Comparison of ENCODE assay signal across 14 mouse cellular contexts in the genomic region with DNA sequence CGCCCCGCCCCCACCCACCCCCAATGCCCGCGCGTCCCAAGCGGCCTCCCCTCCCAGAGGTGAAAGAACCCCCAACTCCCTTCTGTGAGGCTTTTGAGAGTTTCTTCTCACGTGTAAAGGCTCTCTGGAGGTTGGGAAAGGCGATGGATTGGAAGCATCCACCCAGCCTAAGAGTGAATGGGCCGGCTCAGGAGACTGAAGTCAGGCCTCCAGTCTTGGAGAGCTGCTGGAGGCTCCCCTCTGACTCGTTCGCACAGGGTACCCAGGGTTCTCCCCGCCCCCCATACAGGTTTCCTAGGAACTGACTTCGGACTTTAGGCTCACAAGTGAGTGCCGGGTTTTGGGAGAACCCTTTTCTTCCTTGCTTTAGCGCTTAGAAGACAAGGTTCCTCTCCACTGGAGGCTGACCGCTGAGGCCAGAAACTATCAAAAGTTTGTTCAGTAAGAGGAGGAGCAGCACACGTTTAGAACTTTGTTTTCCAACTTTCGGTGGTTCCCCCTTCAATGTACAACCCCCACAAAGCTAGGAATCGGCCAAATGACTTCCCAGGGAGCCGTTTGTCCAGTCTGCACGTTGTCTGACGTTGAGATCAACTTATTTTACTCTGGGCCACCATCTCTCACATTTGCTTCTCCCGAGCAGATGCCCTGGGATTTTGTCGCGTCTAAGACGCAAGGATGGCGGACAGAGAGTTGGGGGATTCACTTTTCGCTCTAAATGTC. TPM values are rescaled to one million over a fixed set of nuclear protein-coding genes. Genes with fewer than 3 reads are reported as not detected.
DNase-seq lines count a peak whose midpoint lies in the region; ATAC-seq and TF ChIP-seq lines count a peak whose summit lies in the region.
"Had no signal": no experiment of that assay in that cellular context is flagged by ENCODE, and none has a peak within 500 bp of the region (broad histone marks: within the 10 kb centered on the region; RNA-seq: fewer than 3 reads in every experiment).

No protein-coding gene starts in this region.

- peaks cover 26% of the 10 kb centered on the region for H3K4me1 ChIP-seq in kidney, embryonic 15.5 days
- no peaks in the 10 kb centered on the region for H3K4me1 ChIP-seq in kidney, embryonic 14.5 days (ENCODE audit: control insufficient read depth, insufficient read depth, low read length)
- peaks cover 16% of the 10 kb centered on the region for H3K4me1 ChIP-seq in forebrain, embryonic 11.5 days (replicated peaks; ENCODE audit: control insufficient read depth, insufficient read depth, low read length)
- H3K4me1 ChIP-seq in limb, embryonic 12.5 days (replicated peaks) = 0 out of 2 replicates have a peak, but pooled peaks cover 15% of the 10 kb centered on the region
- H3K4me1 ChIP-seq in olfactory bulb, adult 2 months (ENCODE audit: control insufficient read depth, insufficient read depth, low read length) = peaks cover 10% of the 10 kb centered on the region

- H3K36me3 ChIP-seq in kidney, embryonic 15.5 days = no peaks in the 10 kb centered on the region
- no peaks in the 10 kb centered on the region for H3K36me3 ChIP-seq in kidney, embryonic 14.5 days (ENCODE audit: control insufficient read depth, insufficient read depth, low read length)
- no peaks in the 10 kb centered on the region for H3K36me3 ChIP-seq in forebrain, embryonic 11.5 days (ENCODE audit: control insufficient read depth, insufficient read depth, low read length)
- H3K36me3 ChIP-seq in limb, embryonic 12.5 days = no peaks in the 10 kb centered on the region

- no peak for TF ChIP-seq CTCF in olfactory bulb, adult 2 months (IDR thresholded peaks at IDR 0.05; ENCODE audit: insufficient read depth, low read depth, low read length)

- peak; percentile 68 for DNase-seq in forebrain, embryonic 11.5 days (ENCODE audit: low spot score)
- no peak for DNase-seq in urinary bladder, adult 2 months (ENCODE audit: low spot score)
- no peak for DNase-seq in left cerebral cortex, adult 18-20 months (ENCODE audit: low spot score in 2 of 2)
- no peak for DNase-seq in MN1 (ENCODE audit: low spot score)
- DNase-seq: cerebellum, adult 9-10 months; lung, embryonic 14.5 days had no signal

- ATAC-seq in kidney, embryonic 15.5 days (replicated peaks; ENCODE audit: low FRiP score) = 0 out of 2 replicates have a peak, but pooled peaks have one; percentile 10
- ATAC-seq in kidney, embryonic 14.5 days (ENCODE audit: low FRiP score, low TSS enrichment) = no peak
- ATAC-seq in forebrain, embryonic 11.5 days (replicated peaks; ENCODE audit: low FRiP score) = peak; percentile 42
- peak; percentile 55; the same call in 1 of the 2 replicates for ATAC-seq in limb, embryonic 12.5 days (ENCODE audit: insufficient number of reproducible peaks, insufficient read depth, low FRiP score, low TSS enrichment, low read depth)
- ATAC-seq: activated CD4-positive, CD25-positive, alpha-beta regulatory T cell, adult 4 months had no signal

- H3K27me3 ChIP-seq in kidney, embryonic 15.5 days = peaks cover 95% of the 10 kb centered on the region
- peaks cover 86% of the 10 kb centered on the region for H3K27me3 ChIP-seq in kidney, embryonic 14.5 days (ENCODE audit: control insufficient read depth, insufficient read depth, low read length)
- H3K27me3 ChIP-seq in forebrain, embryonic 11.5 days (ENCODE audit: control insufficient read depth, insufficient read depth, low read length) = peaks cover 16% of the 10 kb centered on the region
- peaks cover 79% of the 10 kb centered on the region for H3K27me3 ChIP-seq in limb, embryonic 12.5 days

- no peaks in the 10 kb centered on the region for H3K9me3 ChIP-seq in kidney, embryonic 15.5 days (replicated peaks)
- H3K9me3 ChIP-seq in kidney, embryonic 14.5 days (ENCODE audit: control insufficient read depth, low read length) = no peaks in the 10 kb centered on the region
- H3K9me3 ChIP-seq in forebrain, embryonic 11.5 days (ENCODE audit: control insufficient read depth, low read length) = no peaks in the 10 kb centered on the region
- no peaks in the 10 kb centered on the region for H3K9me3 ChIP-seq in limb, embryonic 12.5 days

- no peak overlapping the region for H3K4me2 ChIP-seq in kidney, embryonic 15.5 days
- H3K4me2 ChIP-seq in kidney, embryonic 14.5 days (replicated peaks; ENCODE audit: low read depth, low read length) = no peak overlapping the region
- H3K4me2 ChIP-seq in forebrain, embryonic 11.5 days (ENCODE audit: low read depth, low read length, severe bottlenecking) = peak overlapping the region; percentile 71
- H3K4me2 ChIP-seq in limb, embryonic 12.5 days = peak overlapping the region; percentile 32
- H3K4me2 ChIP-seq: lung, embryonic 14.5 days had no signal

- no peak overlapping the region for H3K4me3 ChIP-seq in kidney, embryonic 15.5 days (replicated peaks)
- H3K4me3 ChIP-seq in kidney, embryonic 14.5 days (ENCODE audit: low read length) = no peak overlapping the region
- H3K4me3 ChIP-seq in forebrain, embryonic 11.5 days (ENCODE audit: low read depth, low read length) = peak overlapping the region; percentile 21
- peak overlapping the region; percentile 13; the same call in 1 of the 2 replicates for H3K4me3 ChIP-seq in limb, embryonic 12.5 days (replicated peaks)
- peak overlapping the region; percentile 6; the same call in 1 of the 2 replicates for H3K4me3 ChIP-seq in olfactory bulb, adult 2 months (ENCODE audit: insufficient read depth, low read depth, low read length)

- H3K27ac ChIP-seq in kidney, embryonic 15.5 days = no peak overlapping the region
- H3K27ac ChIP-seq in kidney, embryonic 14.5 days (ENCODE audit: low read depth, low read length) = no peak overlapping the region
- H3K27ac ChIP-seq in forebrain, embryonic 11.5 days (ENCODE audit: low read depth, low read length) = peak overlapping the region; percentile 72
- H3K27ac ChIP-seq in limb, embryonic 12.5 days = no peak overlapping the region
- H3K27ac ChIP-seq in olfactory bulb, adult 2 months (ENCODE audit: insufficient read depth, low read depth, low read length) = no peak overlapping the region

- H3K9ac ChIP-seq in kidney, embryonic 15.5 days = no peak overlapping the region
- no peak overlapping the region for H3K9ac ChIP-seq in kidney, embryonic 14.5 days (ENCODE audit: low read depth, low read length)
- H3K9ac ChIP-seq in forebrain, embryonic 11.5 days (ENCODE audit: low read length) = peak overlapping the region; percentile 58
- no peak overlapping the region for H3K9ac ChIP-seq in limb, embryonic 12.5 days (replicated peaks)
- H3K9ac ChIP-seq: lung, embryonic 14.5 days had no signal

- no peak for TF ChIP-seq POLR2A in olfactory bulb, adult 2 months (IDR thresholded peaks at IDR 0.05; ENCODE audit: insufficient read depth, low read depth, low read length)

- 2% methylated on average over 28 of the region's 28 CpGs for WGBS in kidney, embryonic 15.5 days
- whole genome bisulfite sequencing in kidney, embryonic 14.5 days = under 1% methylated on average over 28 of the region's 28 CpGs
- under 1% methylated on average over 28 of the region's 28 CpGs for WGBS in forebrain, embryonic 11.5 days
- under 1% methylated on average over 26 of the region's 28 CpGs for WGBS in limb, embryonic 12.5 days
- WGBS in olfactory bulb, adult 2 months = 39% methylated on average over 28 of the region's 28 CpGs

RNA-seq across cellular contexts. Expression of a gene that starts 8.6 kb away (rescaled TPM):
- polyA plus RNA-seq in kidney, embryonic 15.5 days (2015; fragmentation: Nextera tagmentation; extraction: Ambion mirVana) = 0.05 TPM in 1 of 2 replicates, not detected in the other
- polyA plus RNA-seq in kidney, embryonic 14.5 days (2014; fragmentation: Nextera tagmentation; extraction: Ambion mirVana) = not detected in 2 replicates
- 26.6 and 31.8 TPM in 2 replicates for polyA plus RNA-seq in forebrain, embryonic 11.5 days (2014; fragmentation: Nextera tagmentation; extraction: Ambion mirVana)
- 0.33 and 0.36 TPM in 2 replicates for polyA plus RNA-seq in limb, embryonic 12.5 days (2016; fragmentation: Nextera tagmentation; extraction: Ambion mirVana)
- polyA plus RNA-seq in olfactory bulb, adult 2 months (2012; ENCODE audit: insufficient read depth, insufficient read length, low replicate concordance, missing spikeins) = not detected in 2 replicates
- 0.01 TPM in 2 replicates for polyA plus RNA-seq in urinary bladder, adult 2 months (2012; rRNA removed)
- 10 to 100 TPM; 23.6 to 29.0 TPM for total RNA-seq in left cerebral cortex, adult 18-20 months (2021)
- total RNA-seq: neutrophil, adult 5-6 weeks had no signal
- polyA plus RNA-seq: heart, postnatal 0 days; large intestine, adult 2 months; lung, embryonic 14.5 days had no signal

Comparison
In these comparisons a context has a peak if more than half of its experiments do, and no peak if none do; other contexts are left out.
1. H3K4me2 ChIP-seq: peak in forebrain, embryonic 11.5 days (single experiment) and limb, embryonic 12.5 days (single experiment); none in kidney, embryonic 15.5 days (single experiment) and kidney, embryonic 14.5 days (single experiment).
2. H3K4me3 ChIP-seq: peak in forebrain, embryonic 11.5 days (single experiment), limb, embryonic 12.5 days (single experiment) and olfactory bulb, adult 2 months (single experiment); none in kidney, embryonic 15.5 days (single experiment) and kidney, embryonic 14.5 days (single experiment).
3. RNA of a gene that starts 8.6 kb away (polyA plus RNA-seq): 26.6 to 31.8 TPM in forebrain, embryonic 11.5 days; 0.33 to 0.36 TPM in limb, embryonic 12.5 days, 0.05 TPM in kidney, embryonic 15.5 days, 0.01 TPM in urinary bladder, adult 2 months, not detected in kidney, embryonic 14.5 days and not detected in olfactory bulb, adult 2 months; every median in the first group is over 10 times any median in the second.